Mouse (Mus musculus) common myeloid progenitor, adult 5-6 weeks (primary cell): ENCODE measurements around the gene Mgat4d. TPM values are rescaled to one million over a fixed set of nuclear protein-coding genes. Genes with fewer than 3 reads are reported as not detected.
"Not testable (repeated sequence)": the region's sequence is repeated elsewhere in the genome, so short reads cannot be mapped to it uniquely, and the experiment has no call there.

ENCODE experiments used
- ATAC-seq: replicated peaks from 2 replicates; pipeline ENCODE4 v1.8.0; 2016; ENCODE audit warnings: low read depth, mild to moderate bottlenecking, moderate TSS enrichment, inconsistent platforms; ENCODE audit not compliant: poor library complexity, severe bottlenecking
- total RNA-seq: library from RNA; stranded (forward); fragments of 200-1000, 187-1606 nt; gene quantifications from 2 replicates; pipeline ENCODE4 v1.2.3, GENCODE M21; 2017

The Mgat4d gene
- total RNA-seq: not detected in 2 replicates

GRCm38 (mm10) chr8:83348263-83348662 is at the start of gene Mgat4d:
Mgat4d (plus strand) TSS chr8:83348471.
- ATAC-seq: no peak

GRCm38 (mm10) chr8:83300135-83300534 is 48.1 kb upstream of the Mgat4d start:
- peak; percentile 79 for ATAC-seq

GRCm38 (mm10) chr8:83304946-83305345 is 43.3 kb upstream of the Mgat4d start:
- no peak for ATAC-seq

- no peak for ATAC-seq
Measured at GRCm38 (mm10) chr8:83309836-83310235, 38.4 kb upstream of the Mgat4d start.

- not testable (repeated sequence) for ATAC-seq
Measured at GRCm38 (mm10) chr8:83315084-83315483, 33.2 kb upstream of the Mgat4d start.

GRCm38 (mm10) chr8:83315691-83316090 is 32.6 kb upstream of the Mgat4d start:
- ATAC-seq: no peak

GRCm38 (mm10) chr8:83320543-83320942 is 27.7 kb upstream of the Mgat4d start:
- no peak for ATAC-seq

GRCm38 (mm10) chr8:83322374-83322773 is 25.9 kb upstream of the Mgat4d start:
- ATAC-seq: no peak

- ATAC-seq: peak; percentile 47; the same call in 1 of the 2 replicates
Measured at GRCm38 (mm10) chr8:83323056-83323455, 25.2 kb upstream of the Mgat4d start.

GRCm38 (mm10) chr8:83327889-83328288 is 20.4 kb upstream of the Mgat4d start:
- no peak for ATAC-seq

- ATAC-seq: 0 out of 2 replicates have a peak, but pooled peaks have one; percentile 30
Measured at GRCm38 (mm10) chr8:83331567-83331898, 16.7 kb upstream of the Mgat4d start.

GRCm38 (mm10) chr8:83331899-83332697 is 16.2 kb upstream of the Mgat4d start, which contains the start of gene Elmod2:
Elmod2 (minus strand) TSS chr8:83332486.
- peak; percentile 98 for ATAC-seq

GRCm38 (mm10) chr8:83332864-83333263 is 15.4 kb upstream of the Mgat4d start:
- ATAC-seq: no peak

- ATAC-seq: no peak
Measured at GRCm38 (mm10) chr8:83342076-83342475, 6.2 kb upstream of the Mgat4d start.

- ATAC-seq: no peak
Measured at GRCm38 (mm10) chr8:83342693-83343092, 5.6 kb upstream of the Mgat4d start.

- no peak for ATAC-seq
Measured at GRCm38 (mm10) chr8:83351315-83351714, 3.0 kb downstream of the Mgat4d start.

- no peak for ATAC-seq
Measured at GRCm38 (mm10) chr8:83363156-83363769, 15.0 kb downstream of the Mgat4d start.

GRCm38 (mm10) chr8:83377231-83377630 is 29.0 kb downstream of the Mgat4d start:
- ATAC-seq: no peak

GRCm38 (mm10) chr8:83380141-83380540 is 31.9 kb downstream of the Mgat4d start:
- no peak for ATAC-seq

GRCm38 (mm10) chr8:83381016-83381415 is 32.7 kb downstream of the Mgat4d start:
- ATAC-seq: no peak

- no peak for ATAC-seq
Measured at GRCm38 (mm10) chr8:83382850-83383249, 34.6 kb downstream of the Mgat4d start.
